Mouse (Mus musculus): ENCODE measurements around the gene Sptb. TPM values are rescaled to one million over a fixed set of nuclear protein-coding genes. Genes with fewer than 3 reads are reported as not detected.

The Sptb gene
- polyA plus RNA-seq, 1 experiment from 2014 or later = 8.0 TPM

DNA sequence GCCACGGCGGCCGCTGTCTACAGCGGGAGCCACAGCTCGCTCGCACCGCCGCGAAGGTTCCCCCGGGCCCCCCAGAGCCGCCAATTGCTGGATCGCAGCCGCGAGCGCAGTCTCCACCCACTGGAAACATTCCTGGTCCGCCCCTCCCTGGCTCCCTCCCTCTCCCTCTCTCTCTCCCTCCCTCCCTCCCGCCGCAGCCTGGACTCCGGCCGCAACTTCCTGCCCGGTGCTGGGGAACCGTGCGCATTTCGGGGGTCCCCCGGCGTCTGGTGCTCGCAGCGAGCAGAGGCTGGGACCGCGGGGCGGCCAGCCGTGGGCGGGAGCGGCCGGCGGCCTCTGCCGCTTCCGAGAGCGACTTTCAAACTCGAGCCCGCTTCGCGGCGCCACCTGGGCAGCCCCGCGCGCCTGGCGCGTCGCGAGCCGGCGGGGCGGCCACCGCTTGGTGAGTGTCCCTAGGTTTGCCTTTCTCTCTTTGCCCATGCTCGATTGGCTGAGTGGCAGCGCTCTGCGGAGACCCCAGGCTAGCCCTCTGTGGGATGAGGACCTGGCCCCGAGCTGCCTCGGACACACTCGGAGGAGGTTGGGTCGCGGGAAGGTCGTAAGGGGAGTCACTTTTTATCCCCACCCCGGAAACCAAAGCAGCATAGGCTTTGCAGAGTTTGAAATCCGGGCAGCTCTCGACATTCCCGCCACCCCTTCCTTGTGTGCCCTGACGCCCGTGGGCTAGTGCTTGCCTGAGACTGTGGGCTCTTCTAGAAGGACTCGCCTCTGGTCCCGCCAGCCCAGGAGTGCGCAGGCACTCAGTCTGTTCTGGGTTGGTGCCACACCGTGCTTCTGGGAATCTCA, 176.7 kb downstream of the Sptb start:
- Histone ChIP-seq H3K9ac (peak overlapping the region; percentile 22), H3K27me3 (peaks cover 45% of the 10 kb centered on the region), H3K4me3 (peak overlapping the region; percentile 52), H3K36me3 (no peaks in the 10 kb centered on the region), H3K27ac (replicated peaks) (no peak overlapping the region), H3K4me2 (peak overlapping the region; percentile 88), H3K4me1 (replicated peaks) (peaks cover 20% of the 10 kb centered on the region), H3K9me3 (no peaks in the 10 kb centered on the region)
- ATAC-seq (ENCODE audit: low FRiP score, low read depth) = peak; percentile 71; the same call in 1 of the 2 replicates
- WGBS = under 1% methylated on average over 67 of the region's 74 CpGs

DNA sequence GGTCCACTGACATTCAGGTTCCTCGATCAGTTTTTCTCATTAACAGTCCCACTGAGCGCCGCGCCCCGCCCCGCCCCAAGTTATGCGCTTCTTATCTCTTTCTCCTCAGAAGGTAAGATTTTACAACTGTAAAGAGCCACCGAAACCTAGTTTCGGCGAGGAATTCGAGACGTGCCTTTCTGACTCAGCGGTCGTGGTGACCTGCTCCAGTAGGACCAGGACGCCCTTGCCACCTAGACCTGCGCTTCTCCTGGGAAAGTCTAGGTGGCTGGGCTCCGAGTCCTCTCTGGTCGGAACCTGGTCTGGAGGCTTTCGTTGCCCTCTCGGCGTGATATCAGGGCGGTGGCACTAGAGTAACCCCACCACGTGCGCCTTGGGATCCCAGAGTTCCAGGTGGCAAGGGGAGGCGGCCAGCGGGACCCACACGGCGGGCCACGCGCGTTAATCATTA, 177.4 kb downstream of the Sptb start:
- Histone ChIP-seq H3K36me3 (no peaks in the 10 kb centered on the region), H3K4me3 (peak overlapping the region; percentile 52), H3K9ac (peak overlapping the region; percentile 22), H3K4me2 (peak overlapping the region; percentile 88), H3K27me3 (peaks cover 45% of the 10 kb centered on the region), H3K9me3 (no peaks in the 10 kb centered on the region), H3K27ac (replicated peaks) (no peak overlapping the region), H3K4me1 (replicated peaks) (peaks cover 20% of the 10 kb centered on the region)
- WGBS = 1% methylated on average over 31 of the region's 31 CpGs
- ATAC-seq (ENCODE audit: low FRiP score, low read depth) = 0 out of 2 replicates have a peak, but pooled peaks have one; percentile 10

DNA sequence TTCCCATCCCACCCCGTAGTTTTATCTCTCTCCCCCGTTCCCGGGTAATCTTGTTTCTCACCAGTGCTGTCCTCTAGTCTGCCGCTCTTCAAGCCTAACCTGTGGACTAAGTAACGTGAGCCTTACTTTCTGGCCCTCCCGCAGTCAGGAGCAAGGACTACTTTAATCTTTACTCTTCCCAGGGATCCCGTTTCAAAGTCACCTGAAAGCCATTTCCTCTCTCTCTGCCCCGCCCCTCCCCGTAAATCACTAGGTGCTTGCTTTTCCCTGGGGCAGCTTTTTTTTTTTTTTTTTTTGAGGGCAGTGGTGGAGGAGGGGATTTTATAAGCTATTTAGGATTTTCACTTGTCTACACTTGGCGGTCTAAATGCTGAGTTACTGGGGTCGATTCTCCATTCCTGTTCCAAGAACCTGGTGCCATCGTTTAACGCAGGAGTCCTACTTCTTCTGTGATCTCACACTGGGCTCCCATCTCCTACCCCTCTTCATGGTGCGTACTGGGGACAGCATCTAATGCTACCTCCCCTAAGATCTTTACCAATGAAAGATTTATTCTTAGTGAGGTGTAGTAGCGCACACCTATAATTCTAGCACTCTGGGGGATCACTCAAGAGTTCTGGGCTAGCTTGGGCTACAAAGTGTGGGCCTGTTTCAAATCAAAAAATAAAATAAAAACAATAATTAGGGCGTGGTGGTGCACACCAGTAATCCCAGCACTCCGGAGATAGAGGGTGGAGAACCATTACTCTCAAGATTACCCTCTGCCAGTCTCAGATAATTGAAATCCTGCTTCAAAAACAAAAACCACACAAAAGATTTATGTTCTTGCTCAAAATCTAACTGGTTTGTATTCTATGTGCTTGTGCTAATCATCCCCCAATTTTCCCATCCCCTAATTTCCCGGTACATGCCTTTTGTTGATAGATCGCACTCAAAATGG, 178.1 kb downstream of the Sptb start:
- Histone ChIP-seq H3K27me3 (peaks cover 45% of the 10 kb centered on the region), H3K4me2 (peak overlapping the region; percentile 88), H3K9me3 (no peaks in the 10 kb centered on the region), H3K27ac (replicated peaks) (no peak overlapping the region), H3K4me1 (replicated peaks) (peaks cover 20% of the 10 kb centered on the region), H3K36me3 (no peaks in the 10 kb centered on the region), H3K4me3 (peak overlapping the region; percentile 52), H3K9ac (peak overlapping the region; percentile 22; the same call in 1 of the 2 replicates)
- ATAC-seq (ENCODE audit: low FRiP score, low read depth) = no peak
- 4% methylated on average over 19 of the region's 19 CpGs for WGBS

DNA sequence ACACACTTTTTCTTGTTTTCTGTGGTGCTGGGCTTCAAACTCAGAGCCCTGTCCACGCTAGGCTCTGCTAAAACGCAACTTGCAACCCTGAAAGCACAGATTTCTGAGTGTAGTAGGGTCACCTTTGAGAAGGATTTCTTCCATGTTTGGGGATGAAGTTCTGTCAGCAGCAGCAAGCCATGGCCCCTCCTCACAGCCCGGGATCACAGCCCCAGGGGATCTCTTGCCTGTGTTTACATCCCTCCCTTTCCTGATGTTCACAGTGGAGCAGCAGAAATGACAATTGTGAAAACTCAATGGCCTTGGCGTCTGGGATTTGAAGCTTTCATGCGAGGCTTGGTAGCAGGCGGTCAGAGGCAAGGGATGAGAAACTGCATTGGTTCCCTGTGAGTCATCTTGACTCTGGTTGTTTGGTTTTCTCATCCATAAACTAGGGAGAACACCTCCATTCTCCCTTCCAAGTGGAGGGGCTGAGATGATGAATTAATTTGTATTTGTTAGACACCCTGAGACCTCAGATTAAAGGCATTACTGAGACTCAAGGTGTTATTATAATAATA, 179.7 kb downstream of the Sptb start, which contains the start of gene Plekhg3:
Gene Plekhg3, plus strand, starts transcription at position 312 of the 560 bp plus-strand sequence.
- WGBS = 41% methylated on average over 6 of the region's 6 CpGs
- H3K4me1 ChIP-seq (replicated peaks) = peaks cover 20% of the 10 kb centered on the region
- H3K4me2 ChIP-seq = no peak within 1 kb of the TSS
- no peak within 1 kb of the TSS for H3K27ac ChIP-seq (replicated peaks)
- H3K9me3 ChIP-seq = no peaks in the 10 kb centered on the region
- H3K36me3 ChIP-seq = no peaks in the 10 kb centered on the region
- ATAC-seq (ENCODE audit: low FRiP score, low read depth) = no peak
- H3K4me3 ChIP-seq = no peak within 1 kb of the TSS
- H3K9ac ChIP-seq = no peak within 1 kb of the TSS
- H3K27me3 ChIP-seq = peaks cover 40% of the 10 kb centered on the region

Small RNA genes lying within 50 kb of the gene (microRNA-seq; reads per million reads assigned to microRNA genes)
- not detected for gene Mir5135

Other genes starting within 250 kb of the Sptb start
- 2.1 and 2.3 TPM in 2 replicates for gene Plekhg3, start 179.7 kb downstream of the Sptb start, polyA plus RNA-seq (2015; fragmentation: Nextera tagmentation; extraction: Ambion mirVana)
- gene Churc1, start 55.0 kb upstream of the Sptb start, polyA plus RNA-seq (2015; fragmentation: Nextera tagmentation; extraction: Ambion mirVana) = 134 and 149 TPM in 2 replicates
- gene Fntb, start 55.0 kb upstream of the Sptb start, polyA plus RNA-seq (2015; fragmentation: Nextera tagmentation; extraction: Ambion mirVana) = 40.4 and 46.0 TPM in 2 replicates
- gene Gpx2, start 85.0 kb upstream of the Sptb start, polyA plus RNA-seq (2015; fragmentation: Nextera tagmentation; extraction: Ambion mirVana) = 0.33 TPM in 1 of 2 replicates, not detected in the other
- gene Rab15, start 112.4 kb upstream of the Sptb start, polyA plus RNA-seq (2015; fragmentation: Nextera tagmentation; extraction: Ambion mirVana) = 51.8 and 52.5 TPM in 2 replicates

All from hindbrain, embryonic 15.5 days (tissue).